Mouse (Mus musculus) CH12.LX (cell line): ENCODE data around the gene Mybl2. TPM values are rescaled to one million over a fixed set of nuclear protein-coding genes. Genes with fewer than 3 reads are reported as not detected.

Experiments used
- DNase-seq: peaks from one replicate; pipeline ENCODE4 v3.0.0-alpha.2; 2013; ENCODE audit errors: extremely low read depth
- H3K27ac ChIP-seq: 2 replicates; pipeline ENCODE4 v1.5.1; 2012; ENCODE audit warnings: low read depth, mild to moderate bottlenecking, control low read depth, moderate library complexity; ENCODE audit not compliant: insufficient read depth
- H3K27me3 ChIP-seq: replicated peaks from 2 replicates; pipeline ENCODE3; 2012; ENCODE audit warnings: inconsistent platforms
- H3K36me3 ChIP-seq, 2 experiments: replicated peaks in 1 of 2; 2 replicates each; pipeline versions ENCODE3 to v1.6.1; 2012; ENCODE audit warnings: inconsistent platforms in 1 of 2, low read length in 1 of 2, mild to moderate bottlenecking in 1 of 2, mixed read lengths in 1 of 2, moderate library complexity in 1 of 2; ENCODE audit not compliant: control insufficient read depth in 1 of 2, insufficient read depth in 1 of 2
- H3K4me1 ChIP-seq, 2 experiments: 2 replicates each; pipeline ENCODE4 v1.6.1; 2012; ENCODE audit warnings: inconsistent platforms in 1 of 2, moderate library complexity in 1 of 2; ENCODE audit not compliant: insufficient read depth in 2 of 2, control insufficient read depth in 1 of 2
- H3K4me2 ChIP-seq: 2 replicates; pipeline ENCODE4 v1.6.1; 2012; ENCODE audit warnings: low read depth, mild to moderate bottlenecking, control low read depth; ENCODE audit not compliant: poor library complexity, insufficient read depth, severe bottlenecking
- H3K4me3 ChIP-seq, 3 experiments: fragments of 150-350 bp in 1 of 3; sonication (generic) in 1 of 3; replicated peaks in 1 of 3; 2 replicates each; pipeline versions ENCODE3 to v1.5.1; 2011 to 2012; ENCODE audit warnings: low read depth in 2 of 3, low read length in 2 of 3, mild to moderate bottlenecking in 2 of 3, moderate library complexity in 2 of 3, control low read depth in 1 of 3, improper control_type of control experiment in 1 of 3, inconsistent platforms in 1 of 3, mixed read lengths in 1 of 3; ENCODE audit not compliant: poor library complexity in 1 of 3
- H3K79me2 ChIP-seq: replicated peaks from 2 replicates; pipeline ENCODE4 v1.6.1; 2012; ENCODE audit warnings: mild to moderate bottlenecking, moderate library complexity; ENCODE audit not compliant: control insufficient read depth, poor library complexity, insufficient read depth, severe bottlenecking; ENCODE audit errors: extremely low read depth
- H3K9ac ChIP-seq: 2 replicates; pipeline ENCODE4 v1.6.1; 2012; ENCODE audit warnings: low read depth, mild to moderate bottlenecking, control low read depth, moderate library complexity; ENCODE audit not compliant: insufficient read depth
- H3K9me3 ChIP-seq: replicated peaks from 2 replicates; pipeline ENCODE3; 2012; ENCODE audit warnings: low read length, inconsistent platforms, mixed read lengths
- BHLHE40 ChIP-seq: IDR thresholded peaks from 2 replicates; pipeline ENCODE4 v1.6.1; 2011; ENCODE audit warnings: mild to moderate bottlenecking, low read depth, low read length, improper control_type of control experiment
- CHD1 ChIP-seq: IDR thresholded peaks from 2 replicates; pipeline ENCODE4 v1.6.1; 2012; ENCODE audit warnings: low read depth, low read length, improper control_type of control experiment, inconsistent platforms
- CHD2 ChIP-seq: IDR thresholded peaks from 2 replicates; pipeline ENCODE4 v1.6.1; 2011; ENCODE audit warnings: low read length, improper control_type of control experiment
- E2F4 ChIP-seq: IDR thresholded peaks from 2 replicates; pipeline ENCODE4 v1.6.1; 2011; ENCODE audit warnings: low read depth, low read length, improper control_type of control experiment; ENCODE audit not compliant: insufficient replicate concordance
- ETS1 ChIP-seq: conservative IDR thresholded peaks from 2 replicates; pipeline ENCODE4 v1.6.1; 2012; ENCODE audit warnings: low read depth, mild to moderate bottlenecking, inconsistent platforms, low read length, improper control_type of control experiment, moderate library complexity
- GABPA ChIP-seq: IDR thresholded peaks from 2 replicates; pipeline ENCODE4 v1.6.1; 2012; ENCODE audit warnings: low read depth, low read length, improper control_type of control experiment, inconsistent platforms; ENCODE audit not compliant: insufficient replicate concordance
- JUND ChIP-seq: conservative IDR thresholded peaks from 2 replicates; pipeline ENCODE4 v1.6.1; 2011; ENCODE audit warnings: low read depth, low read length, improper control_type of control experiment
- MAX ChIP-seq: IDR thresholded peaks from 2 replicates; pipeline ENCODE4 v1.6.1; 2011; ENCODE audit warnings: low read length, improper control_type of control experiment
- MEF2A ChIP-seq: IDR thresholded peaks from 2 replicates; pipeline ENCODE4 v1.6.1; 2014; ENCODE audit warnings: low read depth, mild to moderate bottlenecking, inconsistent platforms, low read length, improper control_type of control experiment, borderline replicate concordance
- MYC ChIP-seq: IDR thresholded peaks from 2 replicates; pipeline ENCODE4 v1.6.1; 2011; ENCODE audit warnings: low read depth, mild to moderate bottlenecking, improper control_type of control experiment, low read length
- POLR2A ChIP-seq: IDR thresholded peaks from 2 replicates; pipeline ENCODE4 v1.6.1; 2011; ENCODE audit warnings: low read depth, mild to moderate bottlenecking, improper control_type of control experiment, low read length
- POLR2AphosphoS2 ChIP-seq: IDR thresholded peaks from 2 replicates; pipeline ENCODE4 v1.6.1; 2011; ENCODE audit warnings: low read depth, low read length, improper control_type of control experiment
- RAD21 ChIP-seq: IDR thresholded peaks from 2 replicates; pipeline ENCODE4 v1.6.1; 2011; ENCODE audit warnings: low read depth, mild to moderate bottlenecking, low read length, improper control_type of control experiment, moderate library complexity
- SMC3 ChIP-seq: IDR thresholded peaks from 2 replicates; pipeline ENCODE4 v1.6.1; 2011; ENCODE audit warnings: low read depth, low read length, improper control_type of control experiment
- USF2 ChIP-seq: conservative IDR thresholded peaks from 2 replicates; pipeline ENCODE4 v1.6.1; 2011; ENCODE audit warnings: low read depth, low read length, improper control_type of control experiment
- ZKSCAN1 ChIP-seq: IDR thresholded peaks from 2 replicates; pipeline ENCODE4 v1.6.1; 2012; ENCODE audit warnings: low read depth, inconsistent platforms, low read length, improper control_type of control experiment, borderline replicate concordance
- ZNF384 ChIP-seq: IDR thresholded peaks from 2 replicates; pipeline ENCODE4 v1.6.1; 2012; ENCODE audit warnings: low read depth, low read length, improper control_type of control experiment, inconsistent platforms
- dilution Hi-C: fragments of 300-500 bp; cut with MboI; formaldehyde crosslinking; loops from 2 replicates; pipeline ENCODE4 v1.14.3; 2020; ENCODE audit warnings: low sequenced_read_pairs; ENCODE audit not compliant: extremely low pct_unique_long_range_greater_than_20kb, extremely low pct_ligation_motif_present
- in situ Hi-C: fragments of 300-500 bp; cut with MboI; formaldehyde crosslinking; loops from 3 replicates; pipeline ENCODE4 v1.14.3; 2019; ENCODE audit warnings: low sequenced_read_pairs, low pct_ligation_motif_present, low pct_unique_long_range_greater_than_20kb, mixed read lengths
- polyA plus RNA-seq: library from polyadenylated mRNA; unstranded; fragments of >175 nt; gene quantifications from 2 replicates; pipeline ENCODE4 v1.2.1, GENCODE M21; 2012; ENCODE audit warnings: low read depth; ENCODE audit not compliant: insufficient read length
- total RNA-seq, 2 experiments: library from RNA; depleted of rRNA; stranded (reverse); fragments of 300-350 nt in 1 of 2; fragments of >200 nt in 1 of 2; gene quantifications; 2 replicates each; pipeline ENCODE4 v1.2.3; 2012 to 2014

The Mybl2 gene
- total and polyA plus RNA-seq, 3 experiments, result 36.0 to 131 (median 38.4) TPM

- peaks cover 35 to 61% of the 10 kb centered on the region in 2 experiments for H3K36me3 ChIP-seq
- no peak for TF ChIP-seq CHD1
- no peak for TF ChIP-seq MAX
- TF ChIP-seq ZKSCAN1, result no peak
- no peak for TF ChIP-seq CHD2
- no peak for TF ChIP-seq GABPA
- no peak for TF ChIP-seq SMC3
- TF ChIP-seq JUND, result no peak
- no peak for TF ChIP-seq ETS1
- TF ChIP-seq BHLHE40, result no peak
- TF ChIP-seq RAD21, result no peak
- no peak for TF ChIP-seq ZNF384
- TF ChIP-seq USF2, result no peak
- dilution Hi-C loops (no loop called here), in situ Hi-C loops (no loop called here)
- H3K9ac ChIP-seq, result no peak overlapping the region
- DNase-seq, result no peak
- no peaks in the 10 kb centered on the region for H3K27me3 ChIP-seq
- H3K79me2 ChIP-seq, result peaks cover 33% of the 10 kb centered on the region
- no peak overlapping the region for H3K4me2 ChIP-seq
- H3K27ac ChIP-seq, result no peak overlapping the region
- H3K4me3 ChIP-seq, result no peak overlapping the region
- peaks cover 16 to 52% of the 10 kb centered on the region in 2 experiments for H3K4me1 ChIP-seq
- H3K9me3 ChIP-seq, result no peaks in the 10 kb centered on the region
These were observed 6.1 kb downstream of the Mybl2 start for GRCm38 (mm10) chr2:163060630-163061029.

- no peaks in the 10 kb centered on the region for H3K9me3 ChIP-seq
- H3K4me3 ChIP-seq, result no peak overlapping the region
- no peak overlapping the region for H3K9ac ChIP-seq
- dilution Hi-C loops, result no loop called here
- no peaks in the 10 kb centered on the region for H3K27me3 ChIP-seq
- peaks cover 24% of the 10 kb centered on the region for H3K79me2 ChIP-seq
- DNase-seq, result peak; percentile 30
- H3K4me1 ChIP-seq, result peaks cover 16 to 44% of the 10 kb centered on the region in 2 experiments
- peak overlapping the region; percentile 0; the same call in 1 of the 2 replicates for H3K27ac ChIP-seq
- no peak overlapping the region for H3K4me2 ChIP-seq
- H3K36me3 ChIP-seq, result peaks cover 40 to 69% of the 10 kb centered on the region in 2 experiments
- in situ Hi-C loops, result no loop called here
- TF ChIP-seq POLR2A (no peak), E2F4 (no peak), POLR2AphosphoS2 (no peak), MYC (peak; percentile 57), ZKSCAN1 (peak; percentile 18; the same call in 1 of the 2 replicates), JUND (no peak), MAX (peak; percentile 61; the same call in 1 of the 2 replicates), MEF2A (no peak)
These were observed 7.0 kb downstream of the Mybl2 start for GRCm38 (mm10) chr2:163061203-163062118.
